Mouse (Mus musculus): ENCODE data around the gene Setx.

Setx gene

DNA sequence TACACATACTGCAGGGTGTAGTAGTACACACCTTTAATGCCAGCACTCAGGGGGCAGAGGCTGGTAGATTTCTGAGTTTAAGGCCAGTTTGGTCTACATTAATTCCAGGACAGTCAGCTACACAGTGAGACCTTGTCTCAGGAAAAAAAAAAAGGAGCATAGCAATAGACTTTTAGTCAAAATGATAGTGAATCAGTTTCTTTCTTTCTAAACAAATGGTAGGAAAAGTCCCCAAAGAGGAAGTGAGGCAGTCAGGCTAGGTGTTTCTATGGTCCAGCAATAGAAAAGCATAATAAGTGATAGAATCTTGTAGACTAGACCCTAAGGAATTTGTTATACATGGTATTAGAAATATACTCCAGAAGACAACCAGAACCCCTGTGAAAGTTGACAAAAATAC, 11.2 kb downstream of the Setx start:
- no peak for DNase-seq (ENCODE audit: low spot score in 2 of 2)

DNA sequence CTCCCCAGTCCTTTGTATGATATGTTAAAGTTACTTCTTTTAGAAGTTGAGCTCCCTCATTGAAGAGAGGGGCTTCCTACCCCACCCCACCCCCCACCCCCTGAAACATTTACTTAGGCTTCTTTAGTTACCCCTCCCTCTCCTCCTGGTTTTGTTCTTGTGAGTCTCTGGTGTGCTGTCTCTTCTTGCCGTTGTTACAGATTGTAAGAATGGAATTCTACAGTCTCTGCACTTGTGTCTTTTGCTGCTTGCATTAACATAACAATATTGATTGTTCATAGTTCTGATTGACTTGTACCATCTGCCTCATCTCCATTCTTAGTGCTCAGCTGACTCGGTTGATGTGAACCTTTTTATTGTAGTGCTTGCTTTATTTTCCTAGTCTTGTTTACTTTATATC, 28.0 kb downstream of the Setx start:
- no peak for DNase-seq (ENCODE audit: low spot score in 2 of 2)

DNA sequence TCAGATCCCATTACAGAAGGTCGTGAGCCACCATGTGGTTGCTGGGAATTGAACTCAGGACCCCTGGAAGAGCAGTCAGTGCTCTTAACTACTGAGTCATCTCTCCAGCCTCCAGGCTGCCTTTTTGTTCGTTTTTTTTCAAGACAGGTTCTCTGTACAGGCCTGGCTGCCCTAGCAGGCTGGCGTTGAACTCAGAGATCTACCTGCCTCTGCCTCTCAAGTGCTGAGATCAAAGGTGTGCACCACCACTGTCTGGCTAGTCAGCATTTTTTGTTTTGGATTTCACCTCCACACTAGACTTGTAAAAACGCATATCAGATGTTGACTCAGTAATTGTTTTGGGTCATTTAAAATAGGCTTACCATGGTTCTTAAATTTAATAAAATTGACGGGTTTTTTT, 44.1 kb downstream of the Setx start:
- no peak for DNase-seq (ENCODE audit: low spot score in 2 of 2)

DNA sequence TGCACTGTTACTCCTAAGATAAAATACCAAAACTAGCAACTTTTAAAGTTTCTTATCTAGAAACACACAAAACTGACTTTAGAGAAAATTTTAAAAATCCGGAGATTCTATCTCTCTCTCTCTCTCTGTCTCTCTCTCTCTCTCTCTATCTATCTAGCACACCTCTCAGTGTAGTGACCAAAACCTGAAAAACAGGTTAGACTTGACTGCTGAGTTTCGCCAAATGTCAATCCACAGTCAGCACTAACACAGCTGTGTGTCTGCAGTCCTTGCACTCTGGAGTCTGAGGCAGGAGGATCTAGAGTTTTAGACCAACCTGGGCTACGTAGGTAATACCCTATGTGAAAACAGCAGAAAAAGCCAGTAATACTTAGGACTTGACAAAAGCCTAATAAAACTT, 50.9 kb downstream of the Setx start:
- DNase-seq (ENCODE audit: low spot score in 2 of 2): no peak

DNA sequence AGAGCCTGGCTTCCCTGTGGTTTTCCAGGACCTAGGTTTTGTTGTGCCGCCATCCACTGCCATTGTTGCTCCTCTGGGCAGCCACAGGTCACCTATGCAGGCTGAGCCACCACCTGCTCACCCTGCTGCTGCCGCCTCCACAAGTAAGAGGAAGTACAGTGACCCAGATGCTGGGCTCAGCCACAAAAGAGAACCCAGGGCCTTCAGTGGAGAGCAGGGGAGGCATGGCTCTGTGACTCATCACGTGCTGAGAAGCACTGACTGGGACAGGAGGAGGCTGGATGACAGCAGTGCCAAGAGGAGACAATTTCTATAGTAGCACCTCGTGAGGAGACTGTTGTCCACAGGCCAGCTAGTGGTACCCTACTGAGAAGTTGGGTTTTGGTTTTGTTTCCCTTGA, 55.8 kb downstream of the Setx start:
- no peak for DNase-seq (ENCODE audit: low spot score in 2 of 2)

DNA sequence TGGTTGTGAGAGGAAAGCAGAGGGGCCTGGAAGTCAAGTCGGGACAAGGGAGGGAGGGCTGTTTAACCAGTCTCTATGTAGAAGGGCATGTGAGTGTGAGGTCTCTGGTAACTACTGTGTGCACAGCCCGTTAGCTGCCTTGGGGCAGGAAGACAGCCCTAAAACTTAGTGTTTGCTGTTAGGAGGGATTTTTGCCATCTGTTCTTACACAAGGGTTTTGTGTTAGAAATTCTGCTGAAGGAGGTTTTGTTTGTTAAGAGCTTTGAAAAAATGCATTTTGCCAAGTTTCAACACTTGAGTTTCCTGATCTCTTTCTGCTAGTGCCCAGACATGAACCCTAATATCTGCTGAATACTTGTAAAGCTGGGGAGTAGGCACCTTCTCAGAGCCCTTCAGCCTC, 57.1 kb downstream of the Setx start:
- no peak for DNase-seq (ENCODE audit: low spot score in 2 of 2)

DNA sequence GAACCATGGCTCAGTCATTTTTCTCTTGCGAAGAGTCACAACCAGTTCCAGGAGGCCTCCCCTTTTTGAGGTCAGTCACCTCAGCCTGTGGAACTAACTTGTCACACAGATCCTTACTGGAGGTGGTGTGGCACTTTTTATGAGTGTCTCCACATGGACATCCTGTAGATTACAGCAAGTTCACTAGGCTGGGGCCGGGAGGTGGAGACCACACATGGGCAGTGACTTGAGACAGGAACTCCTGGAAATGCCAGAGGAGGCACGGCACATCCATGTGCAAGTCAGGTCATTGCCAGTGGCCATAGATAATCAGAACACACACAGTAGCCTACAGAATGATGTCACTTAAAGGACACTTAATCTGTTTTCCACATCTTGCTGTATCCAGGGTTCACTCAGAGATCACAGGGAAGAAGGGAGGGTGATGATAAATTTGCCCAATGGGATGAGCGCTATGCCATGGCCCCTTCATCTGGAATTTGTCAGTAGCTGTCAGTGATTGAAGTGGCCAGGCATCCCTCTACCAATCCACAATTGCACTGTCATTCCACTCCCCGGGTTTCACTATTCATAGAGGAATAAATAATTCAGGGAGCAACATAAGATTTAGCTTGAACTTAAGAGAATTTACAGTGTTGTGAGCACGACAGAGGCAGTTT, 59.4 kb downstream of the Setx start:
- DNase-seq (ENCODE audit: low spot score in 2 of 2): no peak

DNA sequence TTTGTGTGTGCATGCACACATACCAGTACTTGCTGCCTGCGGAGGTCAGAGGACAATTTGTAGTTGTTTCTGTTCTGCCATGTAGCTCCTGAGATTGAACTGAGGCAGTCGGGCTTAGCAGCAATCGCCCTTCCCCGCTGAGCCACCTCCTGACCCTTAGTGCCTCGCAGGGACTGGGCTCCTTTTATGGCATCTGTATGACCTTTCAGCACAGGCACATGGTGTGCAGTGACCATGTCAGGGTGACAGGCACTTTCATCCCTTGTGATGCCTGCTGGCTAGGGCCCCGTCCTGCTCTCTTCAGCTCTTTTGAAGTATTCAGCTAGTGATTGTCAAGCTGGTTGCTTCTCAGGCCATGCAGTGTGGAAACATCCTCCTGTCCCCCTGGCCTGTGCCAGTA, 62.2 kb downstream of the Setx start:
- no peak for DNase-seq (ENCODE audit: low spot score in 2 of 2)

DNA sequence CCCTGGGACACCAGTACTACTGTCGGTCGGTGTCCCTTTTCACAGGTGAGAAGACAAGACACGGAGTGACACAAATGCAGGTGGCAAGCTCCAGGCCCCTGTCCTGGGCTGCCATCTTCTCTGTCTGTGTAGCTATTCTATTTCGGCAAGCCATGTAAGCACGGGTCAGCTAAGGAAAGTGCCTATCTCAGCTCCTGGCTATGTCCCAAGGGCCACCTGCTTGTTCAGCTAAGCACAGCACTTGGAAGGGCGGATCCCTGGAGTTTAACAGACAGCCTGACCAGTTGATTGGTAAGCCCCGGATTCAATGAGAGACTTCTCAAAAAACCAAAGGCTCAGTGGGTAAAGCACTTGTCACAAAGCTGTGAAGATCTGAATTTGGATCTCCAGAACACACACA, 66.4 kb downstream of the Setx start:
- DNase-seq (ENCODE audit: low spot score in 2 of 2): no peak

DNA sequence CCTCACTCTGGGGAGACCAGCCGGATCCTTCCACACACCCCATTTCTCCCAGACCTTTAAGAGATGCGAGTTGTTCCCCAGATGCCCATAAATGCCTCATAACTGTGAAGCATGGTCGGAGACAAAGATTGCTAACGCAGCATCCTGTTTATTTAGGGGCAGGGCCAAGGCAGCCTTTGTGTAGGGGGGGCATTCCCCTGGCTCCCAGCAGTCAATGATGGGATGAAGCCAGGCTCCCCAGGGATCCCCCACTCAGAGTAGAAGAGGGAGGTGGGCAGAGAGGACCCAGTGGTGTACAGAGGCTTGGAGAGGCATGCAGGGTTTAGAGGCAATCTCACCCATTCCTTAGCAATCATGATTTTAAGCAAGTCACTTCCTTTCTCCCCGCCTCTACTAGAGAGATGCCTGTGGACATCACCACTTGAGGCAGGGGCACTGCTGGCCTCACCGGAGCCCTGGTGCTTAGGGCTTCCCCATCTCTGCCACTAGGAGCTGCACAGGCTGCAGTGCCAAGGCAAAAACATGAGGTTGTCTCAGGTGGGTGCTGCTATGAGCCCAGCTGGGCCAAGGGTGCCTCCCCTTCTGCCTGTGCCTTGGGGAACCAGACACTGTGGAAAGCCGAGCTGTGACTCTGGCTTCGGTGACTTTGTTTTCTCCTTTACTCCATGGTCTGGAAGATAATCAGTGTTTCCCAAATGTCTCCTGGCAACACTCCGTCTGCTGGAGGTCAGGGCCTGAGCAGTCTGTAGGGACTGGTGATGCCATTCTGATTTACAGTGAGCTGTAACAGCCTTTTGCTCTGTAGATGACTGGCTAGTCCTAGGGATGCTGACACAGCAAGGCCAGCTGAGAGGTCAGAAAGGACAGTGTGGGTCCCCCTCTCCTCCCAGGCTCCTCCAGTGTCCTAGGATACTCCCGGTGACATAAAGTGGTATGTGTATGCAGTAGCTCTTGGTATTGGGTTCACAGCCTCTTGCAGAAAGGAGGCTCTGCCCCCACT, 67.5 kb downstream of the Setx start:
- no peak for DNase-seq (ENCODE audit: low spot score in 2 of 2)

DNA sequence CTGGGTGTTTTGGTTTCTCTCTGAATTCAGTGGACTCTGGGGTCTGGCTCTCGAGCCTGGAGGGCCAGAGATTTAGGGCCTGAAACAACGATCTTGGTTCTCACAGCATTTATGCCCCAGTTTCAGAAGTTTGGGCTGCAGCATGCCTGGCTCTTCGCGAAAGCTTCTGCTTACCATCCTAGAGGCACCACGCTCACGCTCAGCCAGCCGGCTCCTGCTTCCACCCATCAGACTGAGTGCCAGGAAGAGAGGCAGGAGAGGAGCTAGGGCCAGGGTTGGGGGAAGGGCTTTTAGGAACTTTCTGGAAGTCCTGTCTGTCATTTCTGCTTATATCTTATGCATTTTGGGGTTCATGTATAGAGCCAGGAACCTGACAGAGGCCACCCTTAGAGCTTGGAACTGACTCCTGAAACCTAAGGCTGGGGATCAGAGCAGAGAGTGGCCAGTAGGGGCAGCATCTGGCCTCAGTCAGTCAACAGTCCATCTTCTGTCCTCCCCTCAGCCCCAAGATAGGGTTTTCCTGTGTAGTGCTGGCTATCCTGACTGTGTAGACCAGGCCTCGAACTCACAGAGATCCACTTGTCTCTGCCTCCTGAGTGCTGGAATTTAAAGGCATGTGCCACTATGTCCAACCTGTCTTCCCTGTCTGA, 68.8 kb downstream of the Setx start:
- no peak for DNase-seq (ENCODE audit: low spot score in 2 of 2)

DNA sequence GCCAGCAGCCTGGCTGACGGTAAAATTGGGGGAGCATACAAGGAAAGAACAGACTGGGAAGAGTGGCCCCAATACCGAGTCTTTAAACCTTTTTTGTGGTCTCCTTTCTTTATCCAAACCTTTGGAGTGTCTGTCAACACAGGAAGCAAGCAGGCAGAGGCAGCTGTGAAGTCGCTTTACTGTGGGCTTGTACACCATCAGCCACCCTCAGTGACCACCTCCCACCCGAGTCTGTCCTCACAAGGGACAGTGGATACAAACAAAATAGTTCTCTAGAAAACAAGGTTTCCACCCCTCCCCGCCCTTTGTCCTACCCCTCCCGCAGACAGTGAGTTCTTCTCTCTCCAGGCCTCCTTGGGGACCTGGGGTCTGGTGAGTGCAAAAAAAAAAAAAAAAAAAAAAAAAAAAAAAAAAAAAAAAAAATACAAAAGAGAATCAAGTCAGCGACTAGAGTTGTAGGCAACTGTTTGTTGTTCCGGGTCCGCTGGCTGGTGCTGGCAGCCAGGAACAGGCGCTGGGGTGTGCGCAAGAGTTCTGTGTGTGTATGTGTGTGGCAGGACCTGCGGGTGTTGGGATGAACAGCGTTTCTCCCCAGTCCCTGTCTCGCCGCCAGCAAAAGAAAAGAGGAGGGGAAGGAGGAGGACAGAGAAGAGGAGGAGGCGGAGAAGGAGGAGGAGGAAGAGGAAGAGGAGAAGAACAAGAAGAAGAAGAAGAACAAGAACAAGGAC, 70.0 kb downstream of the Setx start:
- DNase-seq (ENCODE audit: low spot score in 2 of 2): no peak

DNA sequence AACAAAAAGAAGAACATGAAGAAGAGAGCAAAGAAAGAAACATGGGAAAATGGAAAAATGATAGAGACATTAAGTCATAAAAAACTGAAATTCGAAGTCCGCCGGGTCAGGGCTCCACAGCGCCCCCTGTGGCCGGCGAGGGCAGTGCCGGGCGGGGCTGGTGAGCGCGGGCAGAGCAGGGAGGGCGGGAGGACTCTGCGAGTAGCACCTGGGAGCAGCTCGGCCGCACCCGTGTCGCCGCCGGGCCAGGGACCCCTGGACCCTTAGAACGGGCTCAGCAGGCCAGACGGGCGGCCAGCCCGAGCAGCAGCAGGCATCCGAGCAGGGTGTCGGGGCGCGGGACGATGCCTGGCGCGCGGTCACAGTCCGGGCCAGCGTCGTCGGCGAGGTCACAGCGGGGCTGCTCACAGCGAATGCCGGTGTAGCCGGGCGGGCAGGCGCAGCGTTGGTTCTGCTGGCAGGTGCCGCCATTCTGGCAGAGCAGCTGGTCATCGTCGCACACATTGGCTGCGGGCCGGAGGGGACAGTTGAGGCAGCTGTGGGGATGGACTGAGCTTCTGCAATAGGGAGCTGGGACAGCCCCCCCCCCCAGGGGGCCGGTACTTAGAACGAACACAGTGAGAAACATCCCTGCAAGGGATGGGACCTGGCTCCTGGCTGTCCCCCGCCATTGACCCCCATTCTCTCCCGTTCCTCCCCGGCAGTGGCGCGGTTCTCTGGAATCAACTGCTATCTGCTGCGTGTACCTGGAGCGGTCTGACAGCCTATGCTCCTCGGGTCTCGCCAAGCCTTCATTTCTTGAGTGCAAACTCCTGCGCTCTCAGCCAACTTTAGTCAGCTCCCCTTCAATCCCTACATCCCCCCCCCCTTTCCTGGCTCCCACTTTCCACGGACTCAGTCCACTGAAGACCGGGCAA, 70.8 kb downstream of the Setx start:
- peak in 1 of 2 experiments; percentile 58 for DNase-seq (ENCODE audit: low spot score in 2 of 2)

DNA sequence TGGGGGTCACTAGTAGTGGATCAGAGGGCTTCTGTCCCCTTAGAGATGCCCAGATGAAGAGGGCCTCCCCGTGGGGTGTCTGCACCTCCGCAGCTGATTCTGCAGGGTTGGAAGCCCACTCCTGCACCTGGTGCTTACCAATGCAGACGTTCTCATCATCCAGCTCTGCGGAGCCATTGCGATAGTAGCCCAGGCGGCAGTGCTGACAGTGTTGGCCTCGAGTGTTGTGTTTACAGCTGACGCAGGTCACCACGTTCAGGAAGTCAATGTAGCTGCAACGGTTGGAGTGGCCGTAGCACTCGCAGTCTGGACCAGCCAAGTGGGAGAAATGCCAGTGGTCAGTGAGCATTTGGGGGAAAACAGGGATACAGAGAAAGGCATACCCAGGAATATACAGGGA, 72.9 kb downstream of the Setx start:
- no peak for DNase-seq (ENCODE audit: low spot score in 2 of 2)

DNA sequence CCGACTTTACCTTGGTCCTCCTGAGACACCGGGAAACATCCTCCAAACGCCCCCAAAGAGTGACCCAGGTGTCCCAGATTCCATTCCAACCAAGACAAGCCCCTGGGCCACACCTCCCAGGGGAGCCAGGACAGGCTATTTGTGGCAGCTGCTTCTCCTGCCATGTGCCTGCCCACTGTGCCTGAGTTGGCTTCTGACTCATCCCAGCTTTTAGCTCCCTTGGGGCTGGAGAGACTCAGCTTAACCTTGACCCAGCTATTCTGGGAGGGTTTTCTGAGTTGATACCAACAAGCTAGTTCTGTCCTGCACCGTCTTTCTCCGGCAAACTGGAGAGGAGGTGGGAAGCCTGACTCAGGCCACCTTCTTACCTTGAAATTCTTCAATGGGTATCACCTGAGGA, 74.5 kb downstream of the Setx start:
- DNase-seq (ENCODE audit: low spot score in 2 of 2): no peak

DNA sequence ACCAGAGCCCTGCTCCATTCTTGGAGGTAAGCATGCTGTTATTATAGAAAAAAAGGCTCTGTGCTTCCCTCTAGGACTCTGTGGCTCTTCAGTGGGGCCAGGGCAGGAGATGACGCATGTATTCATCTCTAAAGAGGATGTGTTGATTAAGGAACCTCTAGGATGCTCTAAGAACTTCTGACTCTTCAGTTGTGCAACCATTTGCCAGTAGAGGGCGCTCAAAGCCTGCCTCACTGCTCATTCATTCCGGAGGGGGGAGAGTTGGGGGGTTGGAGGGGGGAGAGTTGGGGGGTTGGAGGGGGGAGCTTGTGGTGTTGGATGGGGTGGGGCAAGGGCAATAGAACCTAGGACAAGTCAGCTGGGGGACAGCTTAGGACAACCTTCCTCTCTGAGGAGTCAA, 75.9 kb downstream of the Setx start:
- DNase-seq (ENCODE audit: low spot score in 2 of 2): no peak

DNA sequence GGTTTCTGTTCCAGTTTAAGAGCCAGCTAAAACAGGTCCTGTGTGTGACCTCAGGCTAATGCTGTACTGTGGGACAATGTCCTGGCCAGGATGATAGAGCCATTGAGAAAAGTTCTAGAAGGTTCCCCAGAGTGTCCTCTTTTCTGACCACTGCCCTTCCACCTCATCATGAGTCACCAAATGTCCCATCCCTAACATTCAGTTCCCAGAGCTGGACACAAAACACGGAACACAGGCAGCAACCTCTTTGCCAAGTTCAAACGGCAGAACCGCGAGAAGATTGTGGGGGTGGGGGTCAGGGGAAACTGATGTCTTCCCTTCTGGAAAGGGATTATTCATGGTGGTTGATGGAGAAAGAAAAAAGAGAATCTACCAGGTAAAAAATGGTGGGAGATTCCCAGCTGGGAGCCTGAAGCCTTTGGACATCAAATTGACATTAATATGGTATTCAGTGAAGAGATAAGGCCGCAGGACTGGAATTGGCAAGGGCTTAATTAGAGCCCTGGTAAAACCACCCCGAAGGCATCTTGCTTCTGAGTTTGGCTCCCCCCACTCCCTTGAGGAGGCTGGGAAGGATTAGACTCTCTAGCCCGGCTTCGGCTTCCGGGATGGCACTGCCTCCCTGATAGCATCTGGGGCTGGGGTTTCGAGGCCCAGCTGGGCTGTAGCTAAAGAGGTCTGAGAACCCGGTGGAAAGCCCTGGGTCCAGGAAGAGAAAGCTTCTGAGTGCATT, 77.4 kb downstream of the Setx start:
- DNase-seq (ENCODE audit: low spot score in 2 of 2): no peak

DNA sequence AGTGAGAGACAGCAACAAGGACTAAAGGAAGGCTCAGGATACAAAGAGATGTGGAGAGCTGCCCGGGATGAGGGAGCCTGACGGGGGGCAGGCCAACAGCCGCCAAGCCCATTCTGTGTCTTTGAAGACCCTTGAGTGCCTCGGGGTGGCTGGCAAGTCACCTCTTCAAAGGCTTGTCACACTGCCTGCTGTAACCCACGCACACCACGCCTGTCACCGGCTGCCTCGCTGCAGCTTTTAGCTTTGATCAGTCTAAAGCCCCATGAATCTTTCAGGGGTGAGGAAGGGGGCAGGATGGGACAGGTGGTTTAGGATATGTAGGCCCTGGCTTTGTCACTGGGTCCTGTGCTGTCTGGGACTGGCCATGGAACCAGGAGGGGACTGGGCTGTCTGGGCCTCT, 82.2 kb downstream of the Setx start:
- no peak for DNase-seq (ENCODE audit: low spot score in 2 of 2)

DNA sequence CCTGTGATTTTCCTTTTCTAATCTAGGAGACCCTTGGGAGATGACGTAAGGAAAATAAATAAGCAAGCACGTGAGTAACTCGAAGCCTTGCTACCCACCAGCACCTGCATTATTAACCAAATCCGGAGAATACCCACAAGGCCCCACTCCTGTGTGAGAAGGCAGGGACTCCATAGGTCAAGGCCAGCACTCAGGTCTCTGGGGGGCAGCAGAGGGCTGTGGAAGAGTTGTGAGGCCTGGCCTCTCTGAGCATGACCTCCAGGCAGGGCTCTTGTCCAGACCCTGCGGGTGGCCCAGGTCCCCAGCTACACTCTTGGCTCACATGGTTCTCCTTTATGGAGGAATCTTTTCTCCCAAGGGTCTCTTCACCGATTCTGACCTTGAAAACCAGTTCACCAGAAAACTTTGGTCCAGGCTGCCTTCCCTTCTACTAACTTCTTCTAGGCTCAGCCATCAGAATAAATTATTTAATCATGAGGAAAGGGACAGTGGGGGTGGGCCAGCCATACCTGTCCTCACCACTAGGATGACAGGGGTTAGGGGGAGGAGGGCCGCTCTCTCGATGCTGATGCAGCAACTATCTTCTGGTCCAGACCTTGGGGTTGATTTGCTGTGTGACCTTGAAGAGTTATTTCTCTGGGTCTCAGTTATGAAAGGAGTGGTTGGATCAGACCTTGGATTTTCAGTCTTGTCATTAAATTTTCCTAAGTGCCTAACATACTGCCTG, 92.5 kb downstream of the Setx start:
- DNase-seq (ENCODE audit: low spot score in 2 of 2): no peak

DNA sequence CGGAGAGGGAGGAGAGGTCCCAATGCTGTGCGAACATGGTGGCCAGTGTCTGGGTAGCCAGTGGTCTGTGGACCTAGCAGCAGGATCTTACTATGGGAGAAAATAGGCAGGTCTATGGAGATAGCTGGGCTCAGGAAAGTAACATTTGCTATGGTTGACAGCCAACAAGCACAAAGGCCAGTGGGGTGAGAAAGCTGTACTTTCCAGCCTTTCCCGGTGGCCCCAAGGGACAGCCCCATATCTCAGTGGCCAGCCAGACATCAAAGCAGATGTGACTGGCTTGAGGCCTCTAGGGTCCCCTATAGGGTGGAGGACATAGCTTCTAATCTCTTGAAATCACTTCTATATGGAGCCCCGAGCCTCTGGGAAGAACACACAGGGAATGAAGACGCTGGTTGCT, 93.1 kb downstream of the Setx start:
- DNase-seq (ENCODE audit: low spot score in 2 of 2): no peak
